Mouse (Mus musculus) lung, adult 10 weeks (tissue): ENCODE measurements around the gene Vkorc1. TPM values are rescaled to one million over a fixed set of nuclear protein-coding genes. Genes with fewer than 3 reads are reported as not detected.

ENCODE experiments used
- polyA plus RNA-seq: library from polyadenylated mRNA; stranded (reverse); fragments of 350-450 nt; fragmentation: Illumina TruSeq; extraction: RNeasy Lipid Tissue Mini Kit (QIAGEN cat#74804); gene quantifications from one replicate; pipeline ENCODE4 v1.2.3, GENCODE M21; 2014; ENCODE audit warnings: low read depth, low replicate concordance; ENCODE audit not compliant: insufficient read depth

Vkorc1 gene
- polyA plus RNA-seq = 114 TPM

GRCm38 (mm10) chr7:127895442-127895841 is at the start of gene Vkorc1, which contains the start of gene Gm21974:
TSS of gene Vkorc1 (minus strand) at chr7:127895617.
TSS of gene Gm21974 (minus strand) at chr7:127895454.

GRCm38 (mm10) chr7:127929923-127930322 is 34.5 kb upstream of the Vkorc1 start, which contains the start of gene Prss8:
TSS of gene Prss8 (minus strand) at chr7:127930104.

GRCm38 (mm10) chr7:127912190-127912871 is 16.9 kb upstream of the Vkorc1 start, which contains the start of gene Kat8:
TSS of gene Kat8 (plus strand) at chr7:127912516.

GRCm38 (mm10) chr7:127903971-127904796 is 8.8 kb upstream of the Vkorc1 start, which contains the start of gene Bckdk:
TSS of gene Bckdk (plus strand) at chr7:127904082.

GRCm38 (mm10) chr7:127890798-127891197 is 4.6 kb downstream of the Vkorc1 start, which contains the start of gene Prss53:
TSS of gene Prss53 (minus strand) at chr7:127890970.

GRCm38 (mm10) chr7:127876467-127877348 is 18.7 kb downstream of the Vkorc1 start, which contains the start of gene Zfp668:
TSS of gene Zfp668 (minus strand) at chr7:127876828.

GRCm38 (mm10) chr7:127876041-127876466 is 19.4 kb downstream of the Vkorc1 start, which contains the start of gene Zfp646:
TSS of gene Zfp646 (plus strand) at chr7:127876221.

Other genes starting within 250 kb of the Vkorc1 start
- 35.1 TPM for gene Bcl7c, start 186.7 kb downstream of the Vkorc1 start, polyA plus RNA-seq
- gene Ctf1, start 182.9 kb downstream of the Vkorc1 start, polyA plus RNA-seq = 5.6 TPM
- gene Ctf2, start 163.5 kb downstream of the Vkorc1 start, polyA plus RNA-seq = not detected
- gene Fbxl19, start 151.1 kb downstream of the Vkorc1 start, polyA plus RNA-seq = 5.9 TPM
- gene Orai3, start 125.8 kb downstream of the Vkorc1 start, polyA plus RNA-seq = 36.1 TPM
- 6.3 TPM for gene Setd1a, start 118.9 kb downstream of the Vkorc1 start, polyA plus RNA-seq
- not detected for gene Gm49388, start 110.0 kb downstream of the Vkorc1 start, polyA plus RNA-seq
- 43.9 TPM for gene Hsd3b7, start 95.0 kb downstream of the Vkorc1 start, polyA plus RNA-seq
- 82.2 TPM for gene Stx4a, start 71.3 kb downstream of the Vkorc1 start, polyA plus RNA-seq
- 0.61 TPM for gene Stx1b, start 71.1 kb downstream of the Vkorc1 start, polyA plus RNA-seq
- gene Zfp646, start 19.4 kb downstream of the Vkorc1 start, polyA plus RNA-seq = 7.3 TPM
- 2.2 TPM for gene Zfp668, start 18.8 kb downstream of the Vkorc1 start, polyA plus RNA-seq
- 1.5 TPM for gene Prss53, start 4.6 kb downstream of the Vkorc1 start, polyA plus RNA-seq
- not detected for gene Gm21974, start 163 bp downstream of the Vkorc1 start, polyA plus RNA-seq
- 36.0 TPM for gene Bckdk, start 8.5 kb upstream of the Vkorc1 start, polyA plus RNA-seq
- 15.1 TPM for gene Kat8, start 16.9 kb upstream of the Vkorc1 start, polyA plus RNA-seq
- gene Prss8, start 34.5 kb upstream of the Vkorc1 start, polyA plus RNA-seq = 48.3 TPM
- gene Prss36, start 51.1 kb upstream of the Vkorc1 start, polyA plus RNA-seq = 8.8 TPM
- gene Fus, start 71.8 kb upstream of the Vkorc1 start, polyA plus RNA-seq = 182 TPM
- 31.3 TPM for gene Pycard, start 98.2 kb upstream of the Vkorc1 start, polyA plus RNA-seq
- gene Trim72, start 108.3 kb upstream of the Vkorc1 start, polyA plus RNA-seq = 1.4 TPM
- gene Itgam, start 167.0 kb upstream of the Vkorc1 start, polyA plus RNA-seq = 5.6 TPM
- gene Gm49368, start 167.1 kb upstream of the Vkorc1 start, polyA plus RNA-seq = 2.2 TPM
- 11.9 TPM for gene Itgax, start 233.9 kb upstream of the Vkorc1 start, polyA plus RNA-seq